Mouse (Mus musculus) liver, postnatal 0 days (tissue): Measurements from ENCODE around the gene Txlng.

Experiments
- CTCF ChIP-seq: sonication (generic); IDR thresholded peaks from 2 replicates; pipeline ENCODE4 v1.5.1; 2016; ENCODE audit warnings: antibody characterized with exemption, low read depth
- EP300 ChIP-seq: IDR thresholded peaks from 2 replicates; pipeline ENCODE4 v1.6.1; 2016; ENCODE audit warnings: antibody characterized with exemption, low read depth, mild to moderate bottlenecking

- TF ChIP-seq EP300 (no peak), CTCF (no peak)
These were observed 99.2 kb downstream of the Txlng start for GRCm38 (mm10) chrX:162730031-162730430.
